Mouse (Mus musculus): Measurements from ENCODE around the gene Gm8773.

Gm8773 gene

DNA sequence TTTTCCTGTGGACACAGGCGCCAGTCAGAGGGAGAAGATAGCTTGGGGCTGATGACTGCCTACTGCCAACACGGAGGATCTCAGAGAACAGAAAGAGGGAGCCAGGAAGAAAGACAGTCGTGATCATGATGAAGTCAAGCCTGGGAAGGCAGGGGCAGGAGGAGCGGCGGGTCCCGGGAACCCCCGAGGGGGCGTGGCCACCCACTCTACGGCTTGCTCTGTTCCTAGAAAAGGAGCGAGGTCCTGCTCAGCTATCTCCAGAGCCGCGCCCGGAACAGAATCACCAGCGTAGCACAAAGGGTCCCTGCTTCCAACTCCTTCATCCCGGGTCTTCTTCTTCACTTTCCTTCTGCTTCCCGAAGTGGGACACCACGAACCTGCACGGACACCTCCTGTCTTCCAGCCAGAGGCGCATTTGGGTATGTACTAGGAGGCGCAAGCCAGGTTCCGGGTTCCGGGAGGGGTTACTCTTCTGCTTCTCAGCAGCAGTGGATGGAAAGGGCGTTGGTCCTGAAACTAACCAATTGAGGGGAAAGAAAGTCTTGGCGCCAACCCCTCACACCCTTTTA lies at the start of gene Gm8773:
TSS of gene Gm8773 (plus strand) at position 51 of the 569 bp plus-strand sequence.
- DNase-seq (ENCODE audit: low spot score in 2 of 2), result peak; percentile 7 to 10

DNA sequence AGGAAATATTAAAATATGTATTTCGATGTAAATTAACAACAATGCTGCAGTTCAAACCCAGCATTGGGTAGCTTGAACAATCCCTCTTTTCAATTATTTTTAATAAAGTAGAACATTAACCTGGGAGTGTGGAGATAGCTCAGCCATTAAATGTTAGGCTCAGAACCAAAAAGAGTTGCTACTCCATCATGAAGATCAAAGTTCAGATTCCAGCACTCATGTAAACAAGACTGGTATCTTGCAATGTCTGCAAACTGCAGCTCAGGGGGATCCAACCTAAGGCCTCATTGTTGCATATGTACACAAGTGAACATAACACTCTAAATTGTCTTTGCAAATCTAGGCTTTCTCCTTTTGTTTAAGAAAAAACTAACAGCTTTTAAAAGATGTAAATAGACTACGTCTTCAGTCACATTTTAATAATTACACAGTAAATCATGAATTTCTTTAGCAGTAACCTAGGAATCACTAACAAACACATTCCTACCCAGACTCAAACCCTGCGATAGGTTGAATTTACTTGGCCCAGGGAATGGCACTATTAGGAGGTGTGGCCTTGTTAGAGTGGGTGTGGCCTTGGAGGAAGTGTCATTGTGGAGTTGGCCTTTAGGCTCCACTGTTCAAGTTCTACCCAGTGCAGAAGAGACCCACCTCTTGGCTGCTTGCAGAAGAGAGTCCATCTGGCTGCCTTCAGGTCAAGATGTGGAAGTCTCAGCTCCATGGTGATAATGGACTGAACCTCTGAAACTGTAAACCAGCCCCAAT lies 39.8 kb upstream of the Gm8773 start:
- DNase-seq (ENCODE audit: low spot score in 2 of 2), result no peak

DNA sequence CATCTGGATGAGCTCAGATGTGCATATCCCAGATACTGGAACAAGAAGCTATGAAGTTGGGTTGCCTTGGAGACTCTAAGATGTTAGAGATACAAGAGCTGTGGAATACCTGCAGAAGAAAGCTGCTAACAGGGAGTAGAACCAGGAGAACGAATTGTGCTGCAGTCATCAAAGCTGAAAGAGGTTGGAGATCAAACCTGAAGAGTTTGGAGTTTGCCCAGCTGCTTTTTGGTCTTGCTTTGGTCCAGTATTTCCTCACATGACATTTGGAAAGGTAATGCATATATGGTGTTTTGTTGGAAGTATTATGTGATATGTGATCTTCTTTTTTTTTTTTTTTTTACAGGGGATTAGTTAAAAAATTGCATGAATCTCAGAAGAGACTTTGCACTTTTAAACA lies 37.5 kb upstream of the Gm8773 start:
- no peak for DNase-seq (ENCODE audit: low spot score in 2 of 2)

DNA sequence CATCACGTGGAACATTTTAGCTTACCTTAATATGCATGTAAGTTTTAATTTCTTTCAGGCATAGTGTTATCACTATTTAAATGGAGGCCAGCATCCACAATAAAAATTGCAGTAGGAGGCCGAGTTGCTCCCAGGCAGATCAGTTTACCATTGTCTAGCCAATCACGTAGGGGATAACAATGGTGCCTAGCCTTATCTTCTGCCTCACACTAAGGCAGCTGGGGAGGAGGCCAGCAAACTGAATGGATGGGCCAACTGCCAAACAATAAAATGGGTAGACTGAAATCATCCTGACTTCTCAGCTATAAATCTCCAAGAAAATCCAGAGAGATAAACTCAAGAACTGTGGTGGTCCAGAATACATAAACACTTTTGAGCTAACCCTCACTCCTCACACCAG lies 33.8 kb upstream of the Gm8773 start:
- DNase-seq (ENCODE audit: low spot score in 2 of 2), result no peak

DNA sequence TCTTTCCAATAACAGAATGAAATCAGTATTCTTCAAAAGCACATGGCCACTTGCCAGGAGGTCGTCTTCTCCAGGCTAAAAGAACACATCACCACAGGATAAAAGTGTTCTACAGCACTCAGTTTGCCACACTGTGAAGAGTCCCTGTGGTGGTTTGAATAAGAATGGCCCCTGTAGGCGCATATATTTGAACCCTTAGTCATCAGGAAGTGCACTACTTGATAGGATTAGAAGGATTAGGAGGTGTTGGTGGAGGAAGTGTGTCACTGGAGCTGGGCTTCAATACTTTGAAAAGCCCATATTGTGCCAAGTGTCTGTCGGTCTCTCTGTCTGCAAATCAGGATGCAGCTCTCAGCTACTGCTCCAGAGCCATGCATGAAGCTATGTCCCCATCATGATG lies 33.2 kb upstream of the Gm8773 start:
- no peak for DNase-seq (ENCODE audit: low spot score in 2 of 2)

DNA sequence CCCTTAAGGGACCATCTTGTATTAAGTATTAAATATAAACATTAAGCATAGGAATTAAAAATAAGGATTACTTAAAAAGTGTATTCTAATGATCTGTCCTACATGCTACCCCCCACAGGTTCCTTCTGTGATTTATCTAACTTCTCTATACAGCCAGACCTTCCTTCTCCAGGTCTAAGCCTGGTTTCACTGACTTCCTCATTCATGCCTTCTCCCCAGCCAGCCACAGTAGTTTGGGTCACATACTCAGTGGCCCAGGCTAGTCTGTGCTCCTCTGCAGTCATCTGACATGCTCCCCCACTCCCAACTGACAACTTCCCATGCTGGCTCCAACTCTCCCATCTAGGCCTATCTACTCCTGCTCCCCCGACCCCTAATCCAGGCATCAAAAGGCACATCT lies 22.5 kb upstream of the Gm8773 start:
- no peak for DNase-seq (ENCODE audit: low spot score in 2 of 2)

DNA sequence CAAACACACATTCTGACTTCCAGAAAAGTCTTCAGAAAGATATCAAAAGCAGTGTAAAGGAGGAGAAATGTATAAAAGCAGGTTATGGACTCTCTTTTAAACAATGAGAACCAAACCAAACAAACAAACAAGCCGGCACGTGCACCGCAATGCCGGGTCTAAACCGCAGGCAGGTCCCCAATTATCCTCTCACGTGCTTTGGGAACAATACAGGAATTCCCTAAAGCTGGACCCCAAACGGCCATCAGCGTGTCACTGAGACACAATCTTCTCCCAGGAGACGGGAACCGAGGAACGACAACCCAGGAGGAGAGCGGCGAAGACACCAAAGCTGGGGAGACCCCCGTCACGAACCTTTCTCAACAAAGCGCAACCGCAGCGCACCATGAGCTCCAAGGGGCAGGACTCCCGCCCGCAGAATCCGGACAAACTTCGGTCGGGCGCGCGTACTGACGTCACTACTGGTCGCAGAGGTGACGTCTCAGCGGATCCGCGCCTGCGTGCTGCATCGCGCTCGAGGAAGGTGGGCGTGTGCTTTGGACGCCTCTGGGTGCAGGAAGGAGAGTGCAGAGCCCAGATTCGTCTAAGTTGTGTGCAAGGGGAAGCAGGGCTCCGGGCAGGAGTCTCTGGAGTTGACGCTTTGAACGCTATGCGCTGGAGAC lies 14.4 kb upstream of the Gm8773 start, which contains the start of gene Gtpbp10:
TSS of gene Gtpbp10 (minus strand) at position 460 of the 662 bp plus-strand sequence.
- DNase-seq (ENCODE audit: low spot score in 2 of 2), result peak; percentile 93 to 94

DNA sequence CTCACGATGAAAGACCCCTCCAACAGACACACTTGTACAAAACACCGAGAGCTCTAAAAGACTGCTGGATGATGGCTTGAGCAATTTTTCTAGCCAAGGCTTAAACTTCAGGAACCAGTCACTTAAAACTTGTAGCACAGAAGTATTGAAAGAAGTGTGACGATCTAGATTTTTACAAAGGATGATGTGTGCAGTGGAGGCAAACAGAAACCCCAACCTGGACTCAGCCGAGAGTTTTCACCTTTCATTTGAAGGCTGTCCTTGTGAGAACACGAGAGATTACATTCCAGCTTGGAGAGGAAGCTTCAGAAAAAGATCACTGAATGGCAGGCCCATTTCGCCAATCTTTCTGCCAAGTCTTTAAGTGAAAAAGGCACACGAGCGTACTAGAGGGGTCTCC lies 13.8 kb upstream of the Gm8773 start:
- no peak for DNase-seq (ENCODE audit: low spot score in 2 of 2)

DNA sequence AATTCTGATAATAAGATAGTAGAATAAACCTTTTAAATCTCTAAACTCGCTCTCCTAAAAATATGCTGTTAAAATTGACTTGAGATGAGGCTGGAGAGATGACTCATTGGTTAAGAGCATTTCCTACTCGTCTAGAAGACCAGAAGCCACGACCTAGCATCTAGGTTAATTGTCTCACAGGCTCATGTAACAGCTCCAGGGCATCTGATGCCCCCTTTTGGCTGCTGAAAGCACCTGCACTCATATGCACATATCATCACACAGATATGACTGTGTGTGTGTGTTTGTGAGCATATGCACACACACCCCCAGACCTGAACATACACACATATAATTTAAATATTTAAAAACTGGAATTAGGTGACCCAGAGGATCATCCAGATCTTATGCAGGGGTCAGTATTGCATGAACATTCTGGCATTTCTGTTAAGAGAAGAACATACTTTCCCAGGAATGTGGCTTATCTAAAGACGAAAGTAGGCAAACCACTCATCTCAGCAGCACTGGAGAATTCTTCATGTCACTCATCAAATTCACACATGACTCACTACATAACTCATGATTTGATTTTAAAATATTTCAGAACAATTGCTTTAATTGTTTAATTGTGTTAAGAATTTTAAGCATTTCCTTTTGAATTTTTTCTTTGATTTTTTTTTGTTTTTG lies 12.4 kb upstream of the Gm8773 start:
- DNase-seq (ENCODE audit: low spot score in 2 of 2), result no peak

DNA sequence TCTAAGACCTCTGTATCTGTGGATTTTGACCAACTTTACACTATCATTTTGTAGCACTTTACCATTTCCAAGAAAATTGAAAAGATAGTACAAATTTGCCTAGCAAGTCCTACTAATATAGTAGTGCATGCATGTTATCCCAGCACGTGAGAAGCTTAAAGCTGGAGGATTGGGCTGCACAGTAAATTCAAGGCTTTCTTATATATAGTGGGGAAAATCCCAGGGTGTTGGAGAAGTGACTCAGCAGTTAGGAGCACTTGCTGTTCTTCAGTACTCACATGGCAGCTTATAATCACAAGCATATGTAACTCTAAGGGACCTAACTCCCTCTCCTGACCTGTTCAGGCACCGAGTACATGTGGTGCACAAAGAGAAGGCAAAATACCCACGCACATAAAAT lies 11.2 kb upstream of the Gm8773 start:
- DNase-seq (ENCODE audit: low spot score in 2 of 2), result no peak

DNA sequence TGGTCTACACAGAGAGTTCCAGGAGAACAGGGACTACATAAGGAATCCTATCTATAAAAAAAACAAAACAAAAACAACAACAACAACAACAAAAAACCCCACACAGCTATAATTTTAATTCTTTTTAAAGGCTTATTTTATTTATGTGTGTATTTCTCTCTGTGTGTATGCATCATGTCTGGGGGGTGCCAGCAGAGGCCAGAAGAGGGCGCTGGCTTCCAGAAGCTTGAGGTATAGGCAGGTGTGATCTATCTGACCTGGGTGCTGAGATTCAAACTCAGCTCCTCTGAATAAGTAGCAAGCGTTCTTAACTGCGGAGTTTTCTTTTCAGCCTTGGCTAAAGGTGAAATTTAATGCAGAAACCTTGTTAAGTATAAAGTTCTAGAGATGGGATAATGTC lies 14.1 kb downstream of the Gm8773 start:
- no peak for DNase-seq (ENCODE audit: low spot score in 2 of 2)

DNA sequence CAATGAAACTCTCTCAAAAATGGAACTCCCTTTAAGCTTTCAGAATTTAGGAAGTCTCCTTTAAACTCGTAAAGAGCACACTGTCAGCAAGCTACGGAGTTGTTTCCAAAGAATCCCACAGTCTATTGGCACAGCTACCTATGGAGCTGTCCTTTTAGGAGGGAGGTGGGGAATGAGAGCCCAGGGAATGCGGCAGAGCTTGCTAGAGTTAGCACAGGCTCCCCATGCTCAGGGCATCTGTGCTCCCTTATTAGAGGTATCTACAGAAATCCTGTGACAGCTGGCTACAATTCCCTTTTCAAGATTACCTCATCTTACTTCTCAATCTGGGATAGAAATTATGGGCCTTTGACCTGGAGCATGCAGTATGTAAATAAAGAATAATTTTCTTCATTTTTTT lies 36.9 kb downstream of the Gm8773 start:
- no peak for DNase-seq (ENCODE audit: low spot score in 2 of 2)

DNA sequence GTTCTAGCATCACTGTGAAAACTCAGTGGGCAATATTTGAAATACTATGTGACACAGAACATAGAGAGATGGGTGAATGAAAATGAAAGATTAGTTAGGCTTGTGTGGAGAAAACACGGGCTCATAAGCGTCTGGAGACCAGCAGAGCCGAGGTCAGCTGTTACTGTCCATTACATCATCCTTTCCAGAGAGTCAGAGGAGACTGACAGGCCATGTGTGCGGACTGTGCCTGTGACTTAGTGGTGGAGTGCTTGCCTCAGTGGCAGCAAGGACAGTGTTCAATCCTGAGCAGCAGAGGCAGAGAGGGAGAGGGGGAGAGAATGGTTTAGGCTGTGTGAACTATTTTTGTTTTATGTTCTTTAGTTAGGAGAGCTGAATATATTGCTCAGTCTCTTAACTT lies 44.7 kb downstream of the Gm8773 start:
- DNase-seq (ENCODE audit: low spot score in 2 of 2), result no peak

DNA sequence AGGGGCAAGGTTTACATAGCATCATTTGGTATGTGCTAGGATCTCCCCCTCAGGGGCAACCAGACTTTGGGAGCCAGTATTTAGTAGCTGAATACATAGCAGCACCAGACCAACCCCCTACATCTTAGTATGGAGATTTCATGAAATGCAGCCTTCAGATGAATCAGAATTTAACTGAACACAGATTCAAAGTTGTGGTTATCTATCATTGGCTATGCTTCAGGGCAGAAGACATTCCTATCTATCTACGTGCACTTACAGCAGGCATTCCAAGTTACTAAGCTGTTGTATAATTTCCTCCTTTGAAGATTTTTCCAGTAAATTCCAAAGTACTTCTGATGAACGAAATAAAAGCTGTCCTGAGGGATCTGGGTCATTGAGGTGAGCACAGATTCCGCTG lies 51.9 kb downstream of the Gm8773 start:
- DNase-seq (ENCODE audit: low spot score in 2 of 2), result no peak

Data from frontal cortex, postnatal 36 days (tissue).